Mouse (Mus musculus): ENCODE data around the gene Angptl2.

Angptl2 gene

GRCm38 (mm10) chr2:33215700-33216509 is at the start of gene Angptl2:
Gene Angptl2, plus strand, starts transcription at chr2:33216069.
- no peak for TF ChIP-seq GATA4 (IDR thresholded peaks at IDR 0.05; ENCODE audit: insufficient replicate concordance, low read length)

GRCm38 (mm10) chr2:33167060-33167459 is 48.8 kb upstream of the Angptl2 start:
- TF ChIP-seq GATA4 (IDR thresholded peaks at IDR 0.05; ENCODE audit: insufficient replicate concordance, low read length): no peak

- no peak for TF ChIP-seq GATA4 (IDR thresholded peaks at IDR 0.05; ENCODE audit: insufficient replicate concordance, low read length)
Observed at GRCm38 (mm10) chr2:33169445-33169844, 46.4 kb upstream of the Angptl2 start.

- no peak for TF ChIP-seq GATA4 (IDR thresholded peaks at IDR 0.05; ENCODE audit: insufficient replicate concordance, low read length)
Observed at GRCm38 (mm10) chr2:33170777-33171565, 44.9 kb upstream of the Angptl2 start.

- TF ChIP-seq GATA4 (IDR thresholded peaks at IDR 0.05; ENCODE audit: insufficient replicate concordance, low read length): no peak
Observed at GRCm38 (mm10) chr2:33173126-33173525, 42.7 kb upstream of the Angptl2 start.

- no peak for TF ChIP-seq GATA4 (IDR thresholded peaks at IDR 0.05; ENCODE audit: insufficient replicate concordance, low read length)
Observed at GRCm38 (mm10) chr2:33173686-33174085, 42.2 kb upstream of the Angptl2 start.

- no peak for TF ChIP-seq GATA4 (IDR thresholded peaks at IDR 0.05; ENCODE audit: insufficient replicate concordance, low read length)
Observed at GRCm38 (mm10) chr2:33176516-33176915, 39.4 kb upstream of the Angptl2 start.

GRCm38 (mm10) chr2:33176921-33177320 is 38.9 kb upstream of the Angptl2 start:
- TF ChIP-seq GATA4 (IDR thresholded peaks at IDR 0.05; ENCODE audit: insufficient replicate concordance, low read length): no peak

- no peak for TF ChIP-seq GATA4 (IDR thresholded peaks at IDR 0.05; ENCODE audit: insufficient replicate concordance, low read length)
Observed at GRCm38 (mm10) chr2:33177443-33178242, 38.2 kb upstream of the Angptl2 start.

- TF ChIP-seq GATA4 (IDR thresholded peaks at IDR 0.05; ENCODE audit: insufficient replicate concordance, low read length): no peak
Observed at GRCm38 (mm10) chr2:33178243-33178932, 37.5 kb upstream of the Angptl2 start.

GRCm38 (mm10) chr2:33179171-33179929 is 36.5 kb upstream of the Angptl2 start:
- TF ChIP-seq GATA4 (IDR thresholded peaks at IDR 0.05; ENCODE audit: insufficient replicate concordance, low read length): no peak

GRCm38 (mm10) chr2:33179930-33180630 is 35.8 kb upstream of the Angptl2 start:
- TF ChIP-seq GATA4 (IDR thresholded peaks at IDR 0.05; ENCODE audit: insufficient replicate concordance, low read length): no peak

- no peak for TF ChIP-seq GATA4 (IDR thresholded peaks at IDR 0.05; ENCODE audit: insufficient replicate concordance, low read length)
Observed at GRCm38 (mm10) chr2:33183321-33183720, 32.5 kb upstream of the Angptl2 start.

Data from liver, adult (tissue).